Mouse (Mus musculus): ENCODE data around the gene Man2b2. TPM values are rescaled to one million over a fixed set of nuclear protein-coding genes. Genes with fewer than 3 reads are reported as not detected.

Gene Man2b2
- 10 to 100 TPM; 29.5 to 31.9 TPM for total RNA-seq (2021)
- long read RNA-seq, experiment 1, transcript Man2b2-201 (19 exons, 3,330 nt), result major isoform, 14 of 16 reads
- long read RNA-seq, experiment 1, partial matches to known transcripts, result 2 of 16 reads
- long read RNA-seq, experiment 1, other reads (novel, unspliced or antisense), result 0 of 16 reads
- long read RNA-seq, experiment 2, transcript Man2b2-201 (19 exons, 3,330 nt), result major isoform, 12 of 20 reads
- long read RNA-seq, experiment 2, partial matches to known transcripts, result 2 of 20 reads
- long read RNA-seq, experiment 2, other reads (novel, unspliced or antisense), result 6 of 20 reads

GRCm38 (mm10) chr5:36829913-36830879, at the start of gene Man2b2:
TSS of gene Man2b2 (minus strand) at chr5:36830653.
- peak; percentile 100 for TF ChIP-seq CTCF (conservative IDR thresholded peaks at IDR 0.05)
- H3K27ac ChIP-seq, result peak within 1 kb of the TSS; percentile 85

GRCm38 (mm10) chr5:36878801-36879200, 48.3 kb upstream of the Man2b2 start:
- no peak for TF ChIP-seq CTCF (conservative IDR thresholded peaks at IDR 0.05)
- no peak for DNase-seq (ENCODE audit: low spot score in 2 of 2)
- no peak overlapping the region for H3K4me3 ChIP-seq
- peak overlapping the region; percentile 86; the same call in 1 of the 2 replicates for H3K27ac ChIP-seq

More at GRCm38 (mm10) chr5:36829913-36830879, at the start of gene Man2b2:
- peak within 1 kb of the TSS; percentile 79 for H3K4me3 ChIP-seq
- DNase-seq (ENCODE audit: low spot score in 2 of 2), result peak; percentile 84 to 95

GRCm38 (mm10) chr5:36877641-36878040, 47.2 kb upstream of the Man2b2 start:
- DNase-seq (ENCODE audit: low spot score in 2 of 2), result no peak
- H3K4me3 ChIP-seq, result no peak overlapping the region
- peak overlapping the region; percentile 86 for H3K27ac ChIP-seq
- no peak for TF ChIP-seq CTCF (conservative IDR thresholded peaks at IDR 0.05)

GRCm38 (mm10) chr5:36876777-36877396, 46.4 kb upstream of the Man2b2 start:
- peak overlapping the region; percentile 86 for H3K27ac ChIP-seq
- TF ChIP-seq CTCF (conservative IDR thresholded peaks at IDR 0.05), result no peak
- DNase-seq (ENCODE audit: low spot score in 2 of 2), result no peak
- no peak overlapping the region for H3K4me3 ChIP-seq

- no peak for TF ChIP-seq CTCF (conservative IDR thresholded peaks at IDR 0.05)
- no peak overlapping the region for H3K4me3 ChIP-seq
- no peak for DNase-seq (ENCODE audit: low spot score in 2 of 2)
- peak overlapping the region; percentile 86 for H3K27ac ChIP-seq
Observed at GRCm38 (mm10) chr5:36875956-36876355, 45.5 kb upstream of the Man2b2 start.

- Histone ChIP-seq H3K27ac (no peak overlapping the region; the same call in 1 of the 2 replicates), H3K4me3 (peak overlapping the region; percentile 83)
- TF ChIP-seq CTCF (conservative IDR thresholded peaks at IDR 0.05), result no peak
Observed at GRCm38 (mm10) chr5:36870916-36871315, 40.5 kb upstream of the Man2b2 start.

GRCm38 (mm10) chr5:36869578-36870236, 39.3 kb upstream of the Man2b2 start:
- Histone ChIP-seq H3K4me3 (peak overlapping the region; percentile 83), H3K27ac (peak overlapping the region; percentile 99)
- peak; percentile 63 to 66 for DNase-seq (ENCODE audit: low spot score in 2 of 2)
- TF ChIP-seq CTCF (conservative IDR thresholded peaks at IDR 0.05), result no peak

More at GRCm38 (mm10) chr5:36870916-36871315, 40.5 kb upstream of the Man2b2 start:
- DNase-seq (ENCODE audit: low spot score in 2 of 2), result no peak

- DNase-seq (ENCODE audit: low spot score in 2 of 2), result no peak
- Histone ChIP-seq H3K4me3 (peak overlapping the region; percentile 83), H3K27ac (peak overlapping the region; percentile 99)
- TF ChIP-seq CTCF (conservative IDR thresholded peaks at IDR 0.05), result no peak
Observed at GRCm38 (mm10) chr5:36869186-36869577, 38.7 kb upstream of the Man2b2 start.

- TF ChIP-seq CTCF (conservative IDR thresholded peaks at IDR 0.05), result no peak
- peak within 1 kb of the TSS; percentile 83 for H3K4me3 ChIP-seq
- peak within 1 kb of the TSS; percentile 99 for H3K27ac ChIP-seq
- DNase-seq (ENCODE audit: low spot score in 2 of 2), result peak in 1 of 2 experiments; percentile 67
Observed at GRCm38 (mm10) chr5:36868266-36869090, 38.0 kb upstream of the Man2b2 start, which contains the start of gene Ppp2r2c. TSS of gene Ppp2r2c (plus strand) at chr5:36868513.

GRCm38 (mm10) chr5:36867561-36867960, 37.1 kb upstream of the Man2b2 start:
- peak overlapping the region; percentile 60 for H3K4me3 ChIP-seq
- TF ChIP-seq CTCF (conservative IDR thresholded peaks at IDR 0.05), result no peak

GRCm38 (mm10) chr5:36866701-36867250, 36.3 kb upstream of the Man2b2 start:
- DNase-seq (ENCODE audit: low spot score in 2 of 2), result no peak
- H3K27ac ChIP-seq, result no peak overlapping the region

More at GRCm38 (mm10) chr5:36867561-36867960, 37.1 kb upstream of the Man2b2 start:
- peak overlapping the region; percentile 79 for H3K27ac ChIP-seq
- no peak for DNase-seq (ENCODE audit: low spot score in 2 of 2)

More at GRCm38 (mm10) chr5:36866701-36867250, 36.3 kb upstream of the Man2b2 start:
- H3K4me3 ChIP-seq, result no peak overlapping the region; the same call in 1 of the 2 replicates
- TF ChIP-seq CTCF (conservative IDR thresholded peaks at IDR 0.05), result no peak

Data from layer of hippocampus, adult 2 months (tissue).